Mouse (Mus musculus): ENCODE results near the gene Nop16. TPM values are rescaled to one million over a fixed set of nuclear protein-coding genes. Genes with fewer than 3 reads are reported as not detected.

Gene Nop16
- polyA plus RNA-seq, 1 experiment: 7.0 TPM

DNA sequence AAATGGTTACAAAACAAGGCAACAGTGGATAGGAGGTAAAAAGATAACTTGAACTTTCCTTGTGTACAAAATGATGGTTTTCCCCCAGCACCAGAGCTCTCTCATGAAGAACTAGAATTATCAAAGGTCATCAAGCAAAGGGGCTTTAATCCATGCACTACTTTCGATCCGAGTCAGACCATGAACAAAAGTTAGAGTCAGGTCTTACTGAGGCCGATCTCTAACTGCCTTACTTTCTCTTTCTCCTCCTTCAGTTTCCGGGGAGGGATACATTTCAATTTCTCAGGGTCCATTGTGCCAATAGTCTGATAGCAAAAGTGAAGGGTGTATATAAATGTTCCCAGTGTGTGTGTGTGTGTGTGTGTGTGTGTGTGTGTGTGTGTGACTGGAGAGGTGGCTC lies 17.3 kb downstream of the Nop16 start:
- Histone ChIP-seq H3K36me3 (ENCODE audit: control insufficient read depth, insufficient read depth, low read length) (no peaks in the 10 kb centered on the region), H3K27me3 (ENCODE audit: control insufficient read depth, insufficient read depth, low read length) (no peaks in the 10 kb centered on the region), H3K4me3 (ENCODE audit: extremely low read depth, insufficient read depth, insufficient read length) (no peak overlapping the region), H3K27ac (ENCODE audit: insufficient read depth, low read length) (no peak overlapping the region), H3K4me1 (ENCODE audit: control insufficient read depth, insufficient read depth, insufficient read length) (peaks cover 8% of the 10 kb centered on the region)
- TF ChIP-seq CTCF (IDR thresholded peaks at IDR 0.05; ENCODE audit: extremely low read depth, insufficient read depth, insufficient read length, insufficient replicate concordance): no peak
- TF ChIP-seq POLR2A (IDR thresholded peaks at IDR 0.05; ENCODE audit: low read depth, low read length): no peak
- DNase-seq (ENCODE audit: low read depth in 1 of 2, low spot score in 2 of 2): no peak
- 82% methylated on average over 4 of the region's 4 CpGs for WGBS

DNA sequence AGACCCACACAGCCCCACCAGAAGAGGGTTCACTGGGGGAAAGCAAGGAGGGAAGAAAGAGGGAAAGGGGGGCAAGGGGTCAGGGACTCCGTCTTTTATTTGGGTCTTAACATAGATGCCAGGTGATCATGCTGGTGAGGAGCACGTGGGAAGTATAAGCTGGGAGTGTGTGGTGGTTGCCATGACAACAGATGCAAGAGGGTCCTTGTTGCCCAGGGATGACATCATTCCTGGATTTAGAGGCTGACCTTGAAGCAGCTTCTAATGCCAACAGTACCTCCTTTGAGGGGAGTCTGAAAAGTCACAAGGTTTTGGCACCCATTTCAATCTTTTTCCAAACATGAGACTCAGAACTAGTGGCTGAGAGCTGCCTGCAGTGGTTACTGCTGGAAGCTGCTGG lies 18.3 kb downstream of the Nop16 start:
- Histone ChIP-seq H3K4me1 (ENCODE audit: control insufficient read depth, insufficient read depth, insufficient read length) (peaks cover 6% of the 10 kb centered on the region), H3K27ac (ENCODE audit: insufficient read depth, low read length) (no peak overlapping the region), H3K27me3 (ENCODE audit: control insufficient read depth, insufficient read depth, low read length) (no peaks in the 10 kb centered on the region), H3K36me3 (ENCODE audit: control insufficient read depth, insufficient read depth, low read length) (no peaks in the 10 kb centered on the region), H3K4me3 (ENCODE audit: extremely low read depth, insufficient read depth, insufficient read length) (no peak overlapping the region)
- DNase-seq (ENCODE audit: low read depth in 1 of 2, low spot score in 2 of 2): no peak
- 64% methylated on average over 2 of the region's 2 CpGs for WGBS
- no peak for TF ChIP-seq CTCF (IDR thresholded peaks at IDR 0.05; ENCODE audit: extremely low read depth, insufficient read depth, insufficient read length, insufficient replicate concordance)
- TF ChIP-seq POLR2A (IDR thresholded peaks at IDR 0.05; ENCODE audit: low read depth, low read length): no peak

DNA sequence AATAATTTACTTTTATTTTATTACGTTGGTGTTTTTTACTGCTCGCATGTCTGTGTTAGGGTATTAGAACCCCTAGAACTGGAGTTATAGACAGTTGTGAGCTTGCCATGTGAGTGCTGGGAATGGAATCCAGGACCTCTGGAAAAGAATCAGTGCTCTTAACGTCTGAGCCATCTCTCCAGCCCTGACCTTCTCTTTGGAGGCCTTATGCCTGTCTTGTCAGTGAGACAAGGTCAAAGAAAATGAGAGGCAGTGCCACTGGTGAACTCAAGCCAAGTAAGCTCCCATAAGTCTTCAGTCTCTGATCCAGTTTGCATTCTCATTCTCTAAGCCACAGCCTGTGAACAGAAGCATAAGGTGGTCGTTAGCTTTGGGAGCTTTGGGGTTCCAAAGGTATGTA lies 19.2 kb downstream of the Nop16 start:
- peaks cover 5% of the 10 kb centered on the region for H3K4me1 ChIP-seq (ENCODE audit: control insufficient read depth, insufficient read depth, insufficient read length)
- TF ChIP-seq POLR2A (IDR thresholded peaks at IDR 0.05; ENCODE audit: low read depth, low read length) (no peak), CTCF (IDR thresholded peaks at IDR 0.05; ENCODE audit: extremely low read depth, insufficient read depth, insufficient read length, insufficient replicate concordance) (no peak)
- no peak for DNase-seq (ENCODE audit: low read depth in 1 of 2, low spot score in 2 of 2)
- H3K36me3 ChIP-seq (ENCODE audit: control insufficient read depth, insufficient read depth, low read length): no peaks in the 10 kb centered on the region
- no peak overlapping the region for H3K27ac ChIP-seq (ENCODE audit: insufficient read depth, low read length)
- 79% methylated on average over 4 of the region's 4 CpGs for WGBS
- H3K4me3 ChIP-seq (ENCODE audit: extremely low read depth, insufficient read depth, insufficient read length): no peak overlapping the region
- no peaks in the 10 kb centered on the region for H3K27me3 ChIP-seq (ENCODE audit: control insufficient read depth, insufficient read depth, low read length)

- WGBS: 64% methylated on average over 1 of the region's 1 CpGs
- no peak for DNase-seq (ENCODE audit: low read depth in 1 of 2, low spot score in 2 of 2)
- H3K27ac ChIP-seq (ENCODE audit: insufficient read depth, low read length): no peak overlapping the region
- H3K4me3 ChIP-seq (ENCODE audit: extremely low read depth, insufficient read depth, insufficient read length): no peak overlapping the region
- no peaks in the 10 kb centered on the region for H3K27me3 ChIP-seq (ENCODE audit: control insufficient read depth, insufficient read depth, low read length)
- H3K36me3 ChIP-seq (ENCODE audit: control insufficient read depth, insufficient read depth, low read length): no peaks in the 10 kb centered on the region
- TF ChIP-seq CTCF (IDR thresholded peaks at IDR 0.05; ENCODE audit: extremely low read depth, insufficient read depth, insufficient read length, insufficient replicate concordance) (no peak), POLR2A (IDR thresholded peaks at IDR 0.05; ENCODE audit: low read depth, low read length) (no peak)
- no peaks in the 10 kb centered on the region; the same call in 1 of the 2 replicates for H3K4me1 ChIP-seq (ENCODE audit: control insufficient read depth, insufficient read depth, insufficient read length)
Measured at GRCm38 (mm10) chr13:54569282-54569681, 20.6 kb downstream of the Nop16 start.

- no peak for DNase-seq (ENCODE audit: low read depth in 1 of 2, low spot score in 2 of 2)
- no peaks in the 10 kb centered on the region; the same call in 1 of the 2 replicates for H3K4me1 ChIP-seq (ENCODE audit: control insufficient read depth, insufficient read depth, insufficient read length)
Measured at GRCm38 (mm10) chr13:54568380-54568779, 21.5 kb downstream of the Nop16 start.

GRCm38 (mm10) chr13:54565594-54566345 lies 24.1 kb downstream of the Nop16 start:
- Histone ChIP-seq H3K36me3 (ENCODE audit: control insufficient read depth, insufficient read depth, low read length) (peaks cover 5% of the 10 kb centered on the region; the same call in 1 of the 2 replicates), H3K27ac (ENCODE audit: insufficient read depth, low read length) (peak overlapping the region; percentile 40; the same call in 1 of the 2 replicates), H3K4me1 (ENCODE audit: control insufficient read depth, insufficient read depth, insufficient read length) (no peaks in the 10 kb centered on the region; the same call in 1 of the 2 replicates), H3K27me3 (ENCODE audit: control insufficient read depth, insufficient read depth, low read length) (no peaks in the 10 kb centered on the region), H3K4me3 (ENCODE audit: extremely low read depth, insufficient read depth, insufficient read length) (peak overlapping the region; percentile 80; the same call in 1 of the 2 replicates)
- TF ChIP-seq CTCF (IDR thresholded peaks at IDR 0.05; ENCODE audit: extremely low read depth, insufficient read depth, insufficient read length, insufficient replicate concordance) (peak; percentile 43; the same call in 1 of the 2 replicates), POLR2A (IDR thresholded peaks at IDR 0.05; ENCODE audit: low read depth, low read length) (no peak)
- WGBS: 59% methylated on average over 8 of the region's 8 CpGs
- peak; percentile 18 to 46 for DNase-seq (ENCODE audit: low read depth in 1 of 2, low spot score in 2 of 2)

More at GRCm38 (mm10) chr13:54568380-54568779, 21.5 kb downstream of the Nop16 start:
- Histone ChIP-seq H3K4me3 (ENCODE audit: extremely low read depth, insufficient read depth, insufficient read length) (no peak overlapping the region), H3K27ac (ENCODE audit: insufficient read depth, low read length) (no peak overlapping the region), H3K27me3 (ENCODE audit: control insufficient read depth, insufficient read depth, low read length) (no peaks in the 10 kb centered on the region), H3K36me3 (ENCODE audit: control insufficient read depth, insufficient read depth, low read length) (no peaks in the 10 kb centered on the region)
- TF ChIP-seq CTCF (IDR thresholded peaks at IDR 0.05; ENCODE audit: extremely low read depth, insufficient read depth, insufficient read length, insufficient replicate concordance) (no peak), POLR2A (IDR thresholded peaks at IDR 0.05; ENCODE audit: low read depth, low read length) (no peak)
- WGBS: 55% methylated on average over 5 of the region's 5 CpGs

GRCm38 (mm10) chr13:54565201-54565581 lies 24.7 kb downstream of the Nop16 start, which contains the start of gene 4833439L19Rik:
TSS of gene 4833439L19Rik (minus strand) at chr13:54565435.
- Histone ChIP-seq H3K27me3 (ENCODE audit: control insufficient read depth, insufficient read depth, low read length) (no peaks in the 10 kb centered on the region), H3K27ac (ENCODE audit: insufficient read depth, low read length) (peak within 1 kb of the TSS; percentile 63), H3K4me3 (ENCODE audit: extremely low read depth, insufficient read depth, insufficient read length) (peak within 1 kb of the TSS; percentile 80), H3K36me3 (ENCODE audit: control insufficient read depth, insufficient read depth, low read length) (peaks cover 8% of the 10 kb centered on the region; the same call in 1 of the 2 replicates), H3K4me1 (ENCODE audit: control insufficient read depth, insufficient read depth, insufficient read length) (no peaks in the 10 kb centered on the region; the same call in 1 of the 2 replicates)
- WGBS: 0% methylated on average over 27 of the region's 27 CpGs
- peak; percentile 88 for TF ChIP-seq POLR2A (IDR thresholded peaks at IDR 0.05; ENCODE audit: low read depth, low read length)
- no peak for TF ChIP-seq CTCF (IDR thresholded peaks at IDR 0.05; ENCODE audit: extremely low read depth, insufficient read depth, insufficient read length, insufficient replicate concordance)
- peak; percentile 84 to 97 for DNase-seq (ENCODE audit: low read depth in 1 of 2, low spot score in 2 of 2)
